In the genomic region with DNA sequence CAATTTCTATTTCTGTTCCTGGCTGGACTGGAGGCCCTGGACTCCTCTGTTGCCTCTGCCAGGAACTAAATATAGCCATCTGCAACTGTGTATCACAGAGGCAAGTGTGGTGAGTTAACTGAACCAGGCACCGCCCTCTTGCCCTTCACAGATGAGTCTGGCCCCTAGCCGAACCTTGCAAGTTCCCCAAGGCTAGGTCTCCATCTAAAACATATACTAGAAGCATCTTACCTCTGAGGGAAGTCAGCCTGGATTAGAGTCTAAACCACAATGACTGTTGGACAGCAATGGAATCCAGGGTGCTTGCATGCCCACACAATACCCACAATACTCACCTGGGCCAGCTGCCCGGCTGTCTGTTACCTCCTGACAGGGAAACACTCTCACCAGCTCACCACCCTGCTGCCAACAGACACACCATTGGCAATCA, we compare ENCODE assay signal across 12 mouse cellular contexts. TPM values are rescaled to one million over a fixed set of nuclear protein-coding genes. Genes with fewer than 3 reads are reported as not detected.
A peak's percentile ranks its signal among the peaks of the same experiment; 100 is the strongest.
DNase-seq lines count a peak whose midpoint lies in the region; ATAC-seq lines count a peak whose summit lies in the region.
"Had no signal": no experiment of that assay in that cellular context is flagged by ENCODE, and none has a peak within 500 bp of the region (broad histone marks: within the 10 kb centered on the region; RNA-seq: fewer than 3 reads in every experiment).

No protein-coding gene starts in this region.

- DNase-seq in kidney, adult 18-20 months = peak; percentile 34
- peak; percentile 59 for DNase-seq in 3T3-L1 (ENCODE audit: low read depth, low spot score)
- peak; percentile 58 for DNase-seq in adrenal gland, postnatal 25 days
- DNase-seq in cerebellum, postnatal 36 days = no peak
- no peak for DNase-seq in layer of hippocampus, adult 11-12 months (ENCODE audit: low spot score)
- DNase-seq in thymus, postnatal 0 days (ENCODE audit: low spot score) = no peak
- DNase-seq: forebrain, postnatal 0 days had no signal

- H3K27ac ChIP-seq in kidney, embryonic 16.5 days (ENCODE audit: low read length) = no peak overlapping the region
- H3K27ac ChIP-seq in heart, embryonic 15.5 days = peak overlapping the region; percentile 96

- peaks cover 49% of the 10 kb centered on the region for H3K4me1 ChIP-seq in kidney, embryonic 16.5 days (ENCODE audit: insufficient read depth, low read length)
- H3K4me1 ChIP-seq in heart, embryonic 15.5 days (replicated peaks) = peaks cover 80% of the 10 kb centered on the region

- H3K27me3 ChIP-seq in kidney, embryonic 16.5 days (ENCODE audit: insufficient read depth, low read length) = no peaks in the 10 kb centered on the region
- H3K27me3 ChIP-seq in heart, embryonic 15.5 days = no peaks in the 10 kb centered on the region

- H3K9me3 ChIP-seq in kidney, embryonic 16.5 days (ENCODE audit: low read length) = no peaks in the 10 kb centered on the region
- no peaks in the 10 kb centered on the region for H3K9me3 ChIP-seq in heart, embryonic 15.5 days (replicated peaks)
- H3K9me3 ChIP-seq: megakaryocyte, embryonic 14.5 days had no signal

- H3K36me3 ChIP-seq in kidney, embryonic 16.5 days (ENCODE audit: insufficient read depth, low read length) = no peaks in the 10 kb centered on the region
- H3K36me3 ChIP-seq in heart, embryonic 15.5 days = no peaks in the 10 kb centered on the region

- 69% methylated on average over 3 of the region's 3 CpGs for WGBS in kidney, embryonic 16.5 days
- 27% methylated on average over 3 of the region's 3 CpGs for WGBS in heart, embryonic 15.5 days

- H3K9ac ChIP-seq in kidney, embryonic 16.5 days (replicated peaks; ENCODE audit: low read length) = no peak overlapping the region
- H3K9ac ChIP-seq in heart, embryonic 15.5 days = peak overlapping the region; percentile 18; the same call in 1 of the 2 replicates
- H3K9ac ChIP-seq: forebrain, postnatal 0 days had no signal

- H3K4me2 ChIP-seq in kidney, embryonic 16.5 days (replicated peaks; ENCODE audit: low read depth, low read length) = no peak overlapping the region
- H3K4me2 ChIP-seq in heart, embryonic 15.5 days = peak overlapping the region; percentile 51

- ATAC-seq in kidney, embryonic 16.5 days (ENCODE audit: low FRiP score, low TSS enrichment) = no peak
- ATAC-seq in heart, embryonic 15.5 days (replicated peaks; ENCODE audit: insufficient number of reproducible peaks, insufficient read depth, low FRiP score, low read depth) = peak; percentile 75
- ATAC-seq: forebrain, postnatal 0 days; intestine, embryonic 16.5 days had no signal

- H3K4me3 ChIP-seq in kidney, embryonic 16.5 days (ENCODE audit: low read length) = no peak overlapping the region
- no peak overlapping the region for H3K4me3 ChIP-seq in heart, embryonic 15.5 days

RNA-seq across cellular contexts. Expression of a gene that starts 30.7 kb away (rescaled TPM):
- 11.1 and 11.6 TPM in 2 replicates for polyA plus RNA-seq in kidney, embryonic 16.5 days (2015; fragmentation: Nextera tagmentation; extraction: Ambion mirVana)
- total RNA-seq in adrenal gland, postnatal 25 days (2021) = 13.2 and 13.4 TPM in 2 replicates
- polyA plus RNA-seq in heart, embryonic 15.5 days (2015; fragmentation: Nextera tagmentation; extraction: Ambion mirVana) = 8.6 and 12.1 TPM in 2 replicates
- polyA plus RNA-seq in thymus, postnatal 0 days (2015; fragmentation: Nextera tagmentation; extraction: Ambion mirVana) = 1.6 and 1.7 TPM in 2 replicates
- total RNA-seq: common myeloid progenitor, adult 5-6 weeks had no signal

Comparison
In these comparisons a context has a peak if more than half of its experiments do, and no peak if none do; other contexts are left out.
1. DNase-seq: peak in kidney, adult 18-20 months (single experiment), 3T3-L1 (single experiment) and adrenal gland, postnatal 25 days (single experiment); none in cerebellum, postnatal 36 days (0 of 2), layer of hippocampus, adult 11-12 months (single experiment) and thymus, postnatal 0 days (single experiment).